8 mouse cellular contexts compared by ENCODE assay signal in genomic region chr9:21002627-21003551, GRCm38 (mm10). TPM values are rescaled to one million over a fixed set of nuclear protein-coding genes. Genes with fewer than 3 reads are reported as not detected.
A peak's percentile ranks its signal among the peaks of the same experiment; 100 is the strongest.
DNase-seq lines count a peak whose midpoint lies in the region; ATAC-seq lines count a peak whose summit lies in the region.

Gene Mrpl4 (plus strand): TSS chr9:21002738.

- peak; percentile 92 for ATAC-seq in hindbrain, embryonic 11.5 days (ENCODE audit: low FRiP score)

- peak within 1 kb of the TSS; percentile 82 for H3K9ac ChIP-seq in hindbrain, embryonic 11.5 days (ENCODE audit: low read depth, low read length)

- no peaks in the 10 kb centered on the region for H3K36me3 ChIP-seq in hindbrain, embryonic 11.5 days (ENCODE audit: control insufficient read depth, insufficient read depth, low read length)

- H3K27ac ChIP-seq in hindbrain, embryonic 11.5 days (ENCODE audit: low read depth, low read length): peak within 1 kb of the TSS; percentile 31

- peak within 1 kb of the TSS; percentile 86 for H3K4me2 ChIP-seq in hindbrain, embryonic 11.5 days (replicated peaks; ENCODE audit: low read depth, low read length)

- H3K9me3 ChIP-seq in hindbrain, embryonic 11.5 days (ENCODE audit: control insufficient read depth, low read length): no peaks in the 10 kb centered on the region

- H3K27me3 ChIP-seq in hindbrain, embryonic 11.5 days (ENCODE audit: control insufficient read depth, insufficient read depth, low read length): no peaks in the 10 kb centered on the region

- WGBS in hindbrain, embryonic 11.5 days: under 1% methylated on average over 72 of the region's 72 CpGs

- H3K4me3 ChIP-seq in hindbrain, embryonic 11.5 days (ENCODE audit: low read depth, low read length): peak within 1 kb of the TSS; percentile 88

- peak; percentile 89 for DNase-seq in MN1 (ENCODE audit: low spot score)
- peak; percentile 85 for DNase-seq in cerebellum, adult 9-10 months
- DNase-seq in frontal cortex, adult 2 months (ENCODE audit: extremely low spot score in 1 of 2, low spot score in 1 of 2): peak; percentile 80 to 94
- peak; percentile 96 for DNase-seq in hindbrain, embryonic 11.5 days (ENCODE audit: low spot score)
- peak; percentile 91 to 94 for DNase-seq in layer of hippocampus, postnatal 10 days (ENCODE audit: low spot score in 2 of 2)
- peak; percentile 92 for DNase-seq in lung, postnatal 10 days
- peak; percentile 84 for DNase-seq in ovary, postnatal 36 days (ENCODE audit: low spot score)
- peak; percentile 83 for DNase-seq in thymus, postnatal 25 days

- H3K4me1 ChIP-seq in hindbrain, embryonic 11.5 days (replicated peaks; ENCODE audit: control insufficient read depth, insufficient read depth, low read length): no peaks in the 10 kb centered on the region

RNA-seq across cellular contexts. Expression of gene Mrpl4, which starts in this region (rescaled TPM):
- polyA plus RNA-seq in frontal cortex, adult 2 months (2012; rRNA removed): 114 and 131 TPM in 2 replicates
- 120 and 132 TPM in 2 replicates for polyA plus RNA-seq in hindbrain, embryonic 11.5 days (2014; fragmentation: Nextera tagmentation; extraction: Ambion mirVana)
- 10 to 100 TPM; 47.2 to 54.4 TPM for total RNA-seq in layer of hippocampus, postnatal 10 days (2021)

Comparison
In these comparisons a context has a peak if more than half of its experiments do, and no peak if none do; other contexts are left out.
1. Peak in every context shown above with its lines: DNase-seq, ATAC-seq, H3K4me3 ChIP-seq and H3K27ac ChIP-seq.